Mouse (Mus musculus) megakaryocyte, embryonic 14.5 days (primary cell): ENCODE results near the gene Antxr1.

Experiments
- FLI1 ChIP-seq: IDR thresholded peaks from 2 replicates; pipeline ENCODE4 v1.6.1; 2012; ENCODE audit warnings: low read length, inconsistent platforms, mixed read lengths
- GATA1 ChIP-seq: IDR thresholded peaks from 3 replicates; pipeline ENCODE4 v1.6.1; 2012; ENCODE audit warnings: mixed read lengths, low read length, inconsistent platforms, borderline replicate concordance

DNA sequence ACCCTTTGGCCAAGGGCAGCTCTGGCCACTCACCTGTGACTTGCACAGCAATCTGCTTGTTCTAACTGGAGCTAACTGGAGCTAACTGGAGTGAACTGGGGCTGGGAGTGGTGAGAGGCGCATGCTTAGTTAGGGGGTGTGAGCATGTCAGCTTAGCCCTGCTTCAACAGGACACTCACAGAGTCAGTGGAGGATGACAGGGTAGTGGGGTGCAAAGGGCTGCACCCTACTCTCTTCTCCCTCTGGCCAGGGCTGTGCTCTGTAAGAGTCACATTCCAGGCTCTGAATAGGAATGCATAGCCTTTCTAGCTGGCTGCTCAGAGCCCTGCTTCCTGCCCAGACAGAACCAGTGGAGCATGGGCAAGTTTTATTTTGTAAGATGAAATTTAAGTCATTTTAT lies 110.3 kb downstream of the Antxr1 start:
- no peak for TF ChIP-seq GATA1
- TF ChIP-seq FLI1 = no peak
